Mouse (Mus musculus) heart, embryonic 13.5 days (tissue): ENCODE results near the gene Strbp. TPM values are rescaled to one million over a fixed set of nuclear protein-coding genes. Genes with fewer than 3 reads are reported as not detected.

Experiments used
- ATAC-seq: fragments of 200-750 bp; cut with Nextera tagmentation; 2 replicates; pipeline ENCODE4 v1.8.0; 2017; ENCODE audit warnings: moderate TSS enrichment; ENCODE audit not compliant: insufficient number of reproducible peaks, low FRiP score, low TSS enrichment; ENCODE audit errors: extremely low read depth
- H3K27ac ChIP-seq: fragments of 300-500 bp; sonication (generic); replicated peaks from 2 replicates; pipeline ENCODE4 v1.5.1; 2015; ENCODE audit warnings: moderate library complexity, mild to moderate bottlenecking, inconsistent platforms
- H3K27me3 ChIP-seq: fragments of 300-500 bp; sonication (generic); replicated peaks from 2 replicates; pipeline ENCODE4 v1.6.1; 2015; ENCODE audit warnings: mild to moderate bottlenecking, inconsistent platforms
- H3K36me3 ChIP-seq: fragments of 300-500 bp; sonication (generic); 2 replicates; pipeline ENCODE4 v1.6.1; 2015; ENCODE audit warnings: mild to moderate bottlenecking, inconsistent platforms
- H3K4me1 ChIP-seq: fragments of 300-500 bp; sonication (generic); 2 replicates; pipeline ENCODE4 v1.6.1; 2015; ENCODE audit warnings: inconsistent platforms
- H3K4me2 ChIP-seq: fragments of 300-500 bp; sonication (generic); 2 replicates; pipeline ENCODE4 v1.6.1; 2015; ENCODE audit warnings: inconsistent platforms, mild to moderate bottlenecking, moderate library complexity
- H3K4me3 ChIP-seq: fragments of 300-500 bp; sonication (generic); 2 replicates; pipeline ENCODE4 v1.5.1; 2015; ENCODE audit warnings: moderate library complexity, mild to moderate bottlenecking, inconsistent platforms
- H3K9ac ChIP-seq: fragments of 300-500 bp; sonication (generic); 2 replicates; pipeline ENCODE4 v1.6.1; 2015; ENCODE audit warnings: inconsistent platforms, mild to moderate bottlenecking, moderate library complexity
- H3K9me3 ChIP-seq: fragments of 300-500 bp; sonication (generic); 2 replicates; pipeline ENCODE4 v1.6.1; 2016; ENCODE audit warnings: inconsistent platforms
- WGBS: fragments of 180-500 bp; shearing (Covaris S2); methylation state at CpG from one replicate; pipeline ENCODE4 v1.1.7; 2015; ENCODE audit warnings: mixed read lengths; 5-methylcytosine and 5-hydroxymethylcytosine counted together
- polyA plus RNA-seq: library from polyadenylated mRNA; unstranded; fragments of >200 nt; fragmentation: Nextera tagmentation; extraction: Ambion mirVana; gene quantifications from 2 replicates; pipeline ENCODE4 v1.2.1, GENCODE M21; 2015

The Strbp gene
- polyA plus RNA-seq, 1 experiment from 2014 or later = 20.4 TPM

- Histone ChIP-seq H3K36me3 (peaks cover 45% of the 10 kb centered on the region), H3K27ac (no peak overlapping the region), H3K4me3 (no peak overlapping the region), H3K4me1 (peaks cover 24% of the 10 kb centered on the region), H3K27me3 (no peaks in the 10 kb centered on the region), H3K9me3 (no peaks in the 10 kb centered on the region), H3K4me2 (no peak overlapping the region), H3K9ac (no peak overlapping the region)
- no peak for ATAC-seq
- WGBS = 62% methylated on average over 2 of the region's 2 CpGs
Measured at GRCm38 (mm10) chr2:37570703-37571102, 133.0 kb downstream of the Strbp start.

- WGBS = 61% methylated on average over 5 of the region's 5 CpGs
- ATAC-seq = no peak
- H3K27me3 ChIP-seq = no peaks in the 10 kb centered on the region
- peaks cover 27% of the 10 kb centered on the region for H3K4me1 ChIP-seq
- no peak overlapping the region for H3K9ac ChIP-seq
- H3K4me3 ChIP-seq = no peak overlapping the region
- no peak overlapping the region for H3K4me2 ChIP-seq
- no peak overlapping the region for H3K27ac ChIP-seq
- no peaks in the 10 kb centered on the region for H3K9me3 ChIP-seq
- H3K36me3 ChIP-seq = peaks cover 53% of the 10 kb centered on the region
Measured at GRCm38 (mm10) chr2:37569888-37570287, 133.8 kb downstream of the Strbp start.

GRCm38 (mm10) chr2:37566035-37566434 lies 137.6 kb downstream of the Strbp start:
- Histone ChIP-seq H3K36me3 (peaks cover 80% of the 10 kb centered on the region), H3K9me3 (no peaks in the 10 kb centered on the region), H3K4me2 (no peak overlapping the region), H3K27ac (no peak overlapping the region), H3K27me3 (no peaks in the 10 kb centered on the region), H3K9ac (no peak overlapping the region), H3K4me1 (peaks cover 33% of the 10 kb centered on the region), H3K4me3 (no peak overlapping the region)
- 44% methylated on average over 1 of the region's 1 CpGs for WGBS
- no peak for ATAC-seq

GRCm38 (mm10) chr2:37565579-37565978 lies 138.1 kb downstream of the Strbp start:
- no peak overlapping the region for H3K4me2 ChIP-seq
- H3K9me3 ChIP-seq = no peaks in the 10 kb centered on the region
- H3K9ac ChIP-seq = no peak overlapping the region
- 42% methylated on average over 2 of the region's 2 CpGs for WGBS
- peaks cover 29% of the 10 kb centered on the region for H3K4me1 ChIP-seq
- H3K27me3 ChIP-seq = no peaks in the 10 kb centered on the region
- no peak overlapping the region for H3K27ac ChIP-seq
- H3K4me3 ChIP-seq = no peak overlapping the region
- ATAC-seq = no peak
- H3K36me3 ChIP-seq = peaks cover 85% of the 10 kb centered on the region

- no peak overlapping the region for H3K27ac ChIP-seq
- peaks cover 9% of the 10 kb centered on the region; the same call in 1 of the 2 replicates for H3K9me3 ChIP-seq
- H3K4me2 ChIP-seq = no peak overlapping the region
- no peak for ATAC-seq
- no peak overlapping the region for H3K4me3 ChIP-seq
- WGBS = 76% methylated on average over 2 of the region's 2 CpGs
- H3K36me3 ChIP-seq = peaks cover 96% of the 10 kb centered on the region
- no peaks in the 10 kb centered on the region for H3K4me1 ChIP-seq
- no peak overlapping the region for H3K9ac ChIP-seq
- H3K27me3 ChIP-seq = no peaks in the 10 kb centered on the region
Measured at GRCm38 (mm10) chr2:37556366-37556765, 147.3 kb downstream of the Strbp start.

- WGBS = 93% methylated on average over 1 of the region's 1 CpGs
- Histone ChIP-seq H3K4me1 (no peaks in the 10 kb centered on the region), H3K9ac (no peak overlapping the region), H3K4me2 (no peak overlapping the region), H3K27me3 (no peaks in the 10 kb centered on the region), H3K36me3 (peaks cover 91% of the 10 kb centered on the region), H3K27ac (no peak overlapping the region), H3K4me3 (no peak overlapping the region), H3K9me3 (peaks cover 6% of the 10 kb centered on the region; the same call in 1 of the 2 replicates)
- ATAC-seq = no peak
Measured at GRCm38 (mm10) chr2:37549346-37550012, 154.2 kb downstream of the Strbp start.

GRCm38 (mm10) chr2:37531639-37532038 lies 172.0 kb downstream of the Strbp start:
- H3K27ac ChIP-seq = no peak overlapping the region
- 73% methylated on average over 3 of the region's 3 CpGs for WGBS
- H3K9ac ChIP-seq = no peak overlapping the region
- H3K4me1 ChIP-seq = peaks cover 18% of the 10 kb centered on the region
- ATAC-seq = no peak
- no peaks in the 10 kb centered on the region for H3K9me3 ChIP-seq
- no peak overlapping the region for H3K4me3 ChIP-seq
- no peaks in the 10 kb centered on the region for H3K27me3 ChIP-seq
- peaks cover 42% of the 10 kb centered on the region for H3K36me3 ChIP-seq
- no peak overlapping the region for H3K4me2 ChIP-seq

GRCm38 (mm10) chr2:37530766-37531165 lies 172.9 kb downstream of the Strbp start:
- no peak overlapping the region for H3K4me2 ChIP-seq
- H3K9me3 ChIP-seq = no peaks in the 10 kb centered on the region
- H3K4me1 ChIP-seq = peaks cover 18% of the 10 kb centered on the region
- WGBS = 89% methylated on average over 1 of the region's 1 CpGs
- H3K27me3 ChIP-seq = no peaks in the 10 kb centered on the region
- H3K36me3 ChIP-seq = peaks cover 34% of the 10 kb centered on the region
- H3K27ac ChIP-seq = no peak overlapping the region
- no peak overlapping the region for H3K4me3 ChIP-seq
- ATAC-seq = no peak
- H3K9ac ChIP-seq = no peak overlapping the region

GRCm38 (mm10) chr2:37529397-37529796 lies 174.3 kb downstream of the Strbp start:
- no peak for ATAC-seq
- H3K4me2 ChIP-seq = no peak overlapping the region
- peaks cover 20% of the 10 kb centered on the region for H3K36me3 ChIP-seq
- H3K9ac ChIP-seq = no peak overlapping the region
- WGBS = 91% methylated on average over 2 of the region's 2 CpGs
- H3K9me3 ChIP-seq = no peaks in the 10 kb centered on the region
- no peak overlapping the region for H3K27ac ChIP-seq
- no peaks in the 10 kb centered on the region for H3K27me3 ChIP-seq
- peaks cover 18% of the 10 kb centered on the region for H3K4me1 ChIP-seq
- H3K4me3 ChIP-seq = no peak overlapping the region

- no peak for ATAC-seq
- Histone ChIP-seq H3K27me3 (no peaks in the 10 kb centered on the region), H3K27ac (0 out of 2 replicates have a peak overlapping the region, but pooled peaks have one; percentile 7)
Measured at GRCm38 (mm10) chr2:37527587-37527986, 176.1 kb downstream of the Strbp start.

GRCm38 (mm10) chr2:37519286-37519640 lies 184.4 kb downstream of the Strbp start:
- H3K4me1 ChIP-seq = peaks cover 20% of the 10 kb centered on the region
- H3K9me3 ChIP-seq = no peaks in the 10 kb centered on the region
- WGBS = 90% methylated on average over 1 of the region's 1 CpGs
- no peaks in the 10 kb centered on the region for H3K27me3 ChIP-seq
- no peak overlapping the region for H3K9ac ChIP-seq
- no peak overlapping the region for H3K4me3 ChIP-seq
- no peak overlapping the region for H3K27ac ChIP-seq
- no peak for ATAC-seq
- H3K4me2 ChIP-seq = no peak overlapping the region
- H3K36me3 ChIP-seq = peaks cover 24% of the 10 kb centered on the region

More at GRCm38 (mm10) chr2:37527587-37527986, 176.1 kb downstream of the Strbp start:
- Histone ChIP-seq H3K36me3 (peaks cover 6% of the 10 kb centered on the region; the same call in 1 of the 2 replicates), H3K9me3 (no peaks in the 10 kb centered on the region), H3K4me2 (no peak overlapping the region), H3K4me3 (no peak overlapping the region), H3K4me1 (peaks cover 18% of the 10 kb centered on the region), H3K9ac (no peak overlapping the region)

GRCm38 (mm10) chr2:37518561-37519285 lies 184.9 kb downstream of the Strbp start:
- Histone ChIP-seq H3K36me3 (peaks cover 24% of the 10 kb centered on the region), H3K4me1 (peaks cover 20% of the 10 kb centered on the region), H3K27ac (no peak overlapping the region), H3K27me3 (no peaks in the 10 kb centered on the region), H3K4me2 (no peak overlapping the region), H3K9me3 (no peaks in the 10 kb centered on the region), H3K4me3 (no peak overlapping the region), H3K9ac (no peak overlapping the region)
- no peak for ATAC-seq
- 87% methylated on average over 4 of the region's 4 CpGs for WGBS
